Mouse (Mus musculus): Measurements from ENCODE around the gene Nphs1. TPM values are rescaled to one million over a fixed set of nuclear protein-coding genes. Genes with fewer than 3 reads are reported as not detected.
A peak's percentile ranks its signal among the peaks of the same experiment; 100 is the strongest.

The Nphs1 gene
- polyA plus RNA-seq, 1 experiment from 2014 or later = 0.06 TPM

DNA sequence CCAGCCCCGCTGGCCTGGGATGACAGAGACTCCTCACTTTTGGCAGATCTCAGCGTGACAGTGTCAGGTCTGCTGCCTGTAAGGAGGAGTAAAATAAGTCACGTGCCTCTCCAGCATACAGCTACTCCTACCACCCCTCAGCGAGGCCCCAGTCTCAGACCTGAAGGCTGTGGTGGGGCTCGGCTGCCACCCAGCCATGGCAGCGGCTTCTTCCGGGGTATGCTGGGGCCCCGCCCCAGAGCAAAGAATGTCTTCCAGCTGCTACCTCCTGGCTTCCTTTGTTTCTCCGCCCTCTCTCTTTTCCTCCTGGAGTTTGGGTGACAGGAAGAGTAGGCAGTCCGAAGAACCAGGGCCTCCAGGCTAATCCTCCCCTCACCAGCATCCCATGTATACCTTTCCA lies 67.8 kb downstream of the Nphs1 start:
- no peak overlapping the region for H3K27ac ChIP-seq (ENCODE audit: low read depth)
- H3K27me3 ChIP-seq (ENCODE audit: insufficient read depth, low read length) = no peaks in the 10 kb centered on the region
- no peak overlapping the region for H3K4me2 ChIP-seq (ENCODE audit: low read depth, low read length)
- no peak overlapping the region for H3K4me3 ChIP-seq (ENCODE audit: low read depth, low read length)
- no peak for ATAC-seq
- peaks cover 24% of the 10 kb centered on the region for H3K36me3 ChIP-seq (replicated peaks; ENCODE audit: insufficient read depth, low read length)
- H3K4me1 ChIP-seq (ENCODE audit: insufficient read depth) = no peaks in the 10 kb centered on the region
- no peak overlapping the region for H3K9ac ChIP-seq (replicated peaks)
- WGBS (ENCODE audit: insufficient replicate concordance) = 64% methylated on average over 10 of the region's 10 CpGs
- peak; percentile 14 for DNase-seq
- TF ChIP-seq EP300 (IDR thresholded peaks at IDR 0.05; ENCODE audit: low read depth) (no peak), CTCF (IDR thresholded peaks at IDR 0.05; ENCODE audit: low read depth) (no peak)
- H3K9me3 ChIP-seq (ENCODE audit: low read length) = no peaks in the 10 kb centered on the region

DNA sequence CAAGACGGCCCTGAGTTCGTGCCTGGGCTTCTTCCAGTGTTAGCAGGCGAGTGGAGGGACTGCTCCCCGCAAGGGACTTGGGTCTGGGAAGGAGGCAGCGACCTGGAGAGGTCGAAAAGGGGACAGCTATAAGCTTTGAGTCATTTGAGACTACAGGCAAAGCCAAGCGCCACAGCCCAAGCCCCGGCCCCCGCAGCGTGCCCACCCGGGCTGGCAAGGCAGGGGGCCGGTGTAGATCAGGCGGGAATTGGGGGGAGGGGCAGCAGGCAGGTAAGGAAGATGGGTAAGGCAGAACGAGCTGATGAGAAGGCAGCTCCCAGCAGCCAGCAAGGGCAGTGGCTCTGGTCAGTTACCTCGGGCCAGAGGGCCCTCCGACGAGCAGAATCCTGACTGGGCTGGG lies 68.3 kb downstream of the Nphs1 start:
- 67% methylated on average over 14 of the region's 17 CpGs for WGBS (ENCODE audit: insufficient replicate concordance)

DNA sequence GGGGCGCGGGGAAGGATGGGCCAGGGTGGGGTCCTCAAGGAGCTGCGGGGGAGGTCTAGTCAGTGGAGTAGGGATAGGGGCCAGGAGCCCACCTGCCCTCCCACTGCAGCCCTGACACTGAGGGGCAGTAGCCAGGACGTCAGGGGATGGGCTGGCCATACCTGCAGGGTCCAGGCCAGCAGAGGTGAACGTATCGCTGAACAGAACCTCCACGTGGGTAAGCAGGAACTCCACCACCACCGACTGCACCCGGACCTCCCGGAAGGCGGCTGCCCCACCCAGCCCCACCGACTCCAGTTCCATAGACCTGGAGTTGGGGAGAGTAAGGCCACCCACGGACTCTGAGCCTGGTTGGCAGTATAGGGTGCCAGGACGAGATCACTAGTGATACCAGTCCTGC lies 68.9 kb downstream of the Nphs1 start:
- H3K27me3 ChIP-seq (ENCODE audit: insufficient read depth, low read length) = no peaks in the 10 kb centered on the region
- H3K36me3 ChIP-seq (replicated peaks; ENCODE audit: insufficient read depth, low read length) = peaks cover 27% of the 10 kb centered on the region
- DNase-seq (no peak), ATAC-seq (no peak)
- WGBS (ENCODE audit: insufficient replicate concordance) = 93% methylated on average over 13 of the region's 14 CpGs
- no peak overlapping the region for H3K27ac ChIP-seq (ENCODE audit: low read depth)
- H3K9ac ChIP-seq (replicated peaks) = no peak overlapping the region
- H3K4me2 ChIP-seq (ENCODE audit: low read depth, low read length) = no peak overlapping the region
- H3K4me1 ChIP-seq (ENCODE audit: insufficient read depth) = no peaks in the 10 kb centered on the region
- no peak for TF ChIP-seq EP300 (IDR thresholded peaks at IDR 0.05; ENCODE audit: low read depth)
- no peak for TF ChIP-seq CTCF (IDR thresholded peaks at IDR 0.05; ENCODE audit: low read depth)
- no peak overlapping the region for H3K4me3 ChIP-seq (ENCODE audit: low read depth, low read length)
- H3K9me3 ChIP-seq (ENCODE audit: low read length) = no peaks in the 10 kb centered on the region

More for the DNA sequence above, 68.3 kb downstream of the Nphs1 start:
- Histone ChIP-seq H3K4me3 (ENCODE audit: low read depth, low read length) (no peak overlapping the region), H3K4me2 (ENCODE audit: low read depth, low read length) (no peak overlapping the region), H3K9ac (replicated peaks) (no peak overlapping the region), H3K36me3 (replicated peaks; ENCODE audit: insufficient read depth, low read length) (peaks cover 24% of the 10 kb centered on the region), H3K9me3 (ENCODE audit: low read length) (no peaks in the 10 kb centered on the region), H3K27ac (ENCODE audit: low read depth) (no peak overlapping the region), H3K4me1 (ENCODE audit: insufficient read depth) (no peaks in the 10 kb centered on the region), H3K27me3 (ENCODE audit: insufficient read depth, low read length) (no peaks in the 10 kb centered on the region)
- TF ChIP-seq EP300 (IDR thresholded peaks at IDR 0.05; ENCODE audit: low read depth) = no peak
- no peak for TF ChIP-seq CTCF (IDR thresholded peaks at IDR 0.05; ENCODE audit: low read depth)
- no peak for ATAC-seq
- peak; percentile 13 for DNase-seq

DNA sequence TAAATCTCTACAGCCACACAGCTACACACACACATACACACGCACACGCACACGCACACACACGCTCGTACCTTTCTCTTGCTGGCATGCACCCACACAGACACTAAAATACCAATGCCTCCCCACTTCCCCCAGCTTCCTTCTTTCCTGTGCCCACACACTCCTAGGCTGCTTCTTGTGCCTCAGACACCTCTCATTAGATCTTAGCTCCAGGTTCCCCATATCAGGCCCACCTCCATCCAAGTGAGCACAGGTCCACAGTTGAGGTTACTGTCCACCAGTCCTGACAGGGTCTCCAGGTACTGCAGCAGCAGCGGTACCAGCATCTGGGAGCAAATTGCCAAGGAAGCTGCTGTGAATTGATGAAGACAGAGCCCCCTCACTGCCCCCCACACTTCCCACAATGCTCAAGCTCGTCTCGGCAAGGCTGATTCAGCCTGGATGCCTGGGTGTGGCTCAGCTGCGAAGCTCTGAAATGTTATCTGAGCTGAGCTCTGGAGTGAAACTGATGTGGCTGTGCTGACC lies 73.2 kb downstream of the Nphs1 start:
- Histone ChIP-seq H3K4me3 (ENCODE audit: low read depth, low read length) (no peak overlapping the region), H3K9me3 (ENCODE audit: low read length) (no peaks in the 10 kb centered on the region), H3K4me2 (ENCODE audit: low read depth, low read length) (no peak overlapping the region), H3K27me3 (ENCODE audit: insufficient read depth, low read length) (no peaks in the 10 kb centered on the region), H3K9ac (replicated peaks) (no peak overlapping the region), H3K36me3 (replicated peaks; ENCODE audit: insufficient read depth, low read length) (peaks cover 27% of the 10 kb centered on the region), H3K4me1 (ENCODE audit: insufficient read depth) (peaks cover 14% of the 10 kb centered on the region), H3K27ac (ENCODE audit: low read depth) (no peak overlapping the region)
- DNase-seq = no peak
- no peak for ATAC-seq
- WGBS (ENCODE audit: insufficient replicate concordance) = 80% methylated on average over 9 of the region's 9 CpGs
- no peak for TF ChIP-seq CTCF (IDR thresholded peaks at IDR 0.05; ENCODE audit: low read depth)
- TF ChIP-seq EP300 (IDR thresholded peaks at IDR 0.05; ENCODE audit: low read depth) = no peak

DNA sequence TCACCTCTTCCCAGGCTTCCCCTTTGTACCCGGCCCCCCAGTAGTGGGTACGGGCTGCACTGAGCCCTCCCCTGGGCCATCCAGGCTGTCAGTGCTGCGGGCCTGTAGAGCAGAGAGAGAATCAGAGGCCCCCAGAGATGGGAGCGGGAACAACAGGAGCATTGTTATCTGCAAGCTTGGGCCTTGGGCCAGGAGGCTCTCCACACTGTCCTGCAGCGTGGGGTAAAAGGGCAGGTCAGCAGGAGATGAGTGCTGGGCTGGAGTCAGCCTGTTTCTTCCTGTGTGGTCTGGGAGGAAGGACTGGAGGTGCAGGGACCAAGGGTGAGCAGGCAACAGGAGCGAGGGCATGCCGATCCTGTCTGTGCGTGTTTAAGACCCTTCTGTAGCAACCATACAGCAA lies 74.8 kb downstream of the Nphs1 start:
- peak; percentile 23 for DNase-seq
- 74% methylated on average over 8 of the region's 8 CpGs for WGBS (ENCODE audit: insufficient replicate concordance)
- H3K4me3 ChIP-seq (ENCODE audit: low read depth, low read length) = no peak overlapping the region
- no peak overlapping the region for H3K4me2 ChIP-seq (ENCODE audit: low read depth, low read length)
- no peaks in the 10 kb centered on the region for H3K27me3 ChIP-seq (ENCODE audit: insufficient read depth, low read length)
- H3K27ac ChIP-seq (ENCODE audit: low read depth) = no peak overlapping the region
- peaks cover 14% of the 10 kb centered on the region for H3K4me1 ChIP-seq (ENCODE audit: insufficient read depth)
- H3K36me3 ChIP-seq (replicated peaks; ENCODE audit: insufficient read depth, low read length) = peaks cover 26% of the 10 kb centered on the region
- no peak for TF ChIP-seq EP300 (IDR thresholded peaks at IDR 0.05; ENCODE audit: low read depth)
- TF ChIP-seq CTCF (IDR thresholded peaks at IDR 0.05; ENCODE audit: low read depth) = no peak
- no peaks in the 10 kb centered on the region for H3K9me3 ChIP-seq (ENCODE audit: low read length)
- ATAC-seq = no peak
- no peak overlapping the region for H3K9ac ChIP-seq (replicated peaks)

DNA sequence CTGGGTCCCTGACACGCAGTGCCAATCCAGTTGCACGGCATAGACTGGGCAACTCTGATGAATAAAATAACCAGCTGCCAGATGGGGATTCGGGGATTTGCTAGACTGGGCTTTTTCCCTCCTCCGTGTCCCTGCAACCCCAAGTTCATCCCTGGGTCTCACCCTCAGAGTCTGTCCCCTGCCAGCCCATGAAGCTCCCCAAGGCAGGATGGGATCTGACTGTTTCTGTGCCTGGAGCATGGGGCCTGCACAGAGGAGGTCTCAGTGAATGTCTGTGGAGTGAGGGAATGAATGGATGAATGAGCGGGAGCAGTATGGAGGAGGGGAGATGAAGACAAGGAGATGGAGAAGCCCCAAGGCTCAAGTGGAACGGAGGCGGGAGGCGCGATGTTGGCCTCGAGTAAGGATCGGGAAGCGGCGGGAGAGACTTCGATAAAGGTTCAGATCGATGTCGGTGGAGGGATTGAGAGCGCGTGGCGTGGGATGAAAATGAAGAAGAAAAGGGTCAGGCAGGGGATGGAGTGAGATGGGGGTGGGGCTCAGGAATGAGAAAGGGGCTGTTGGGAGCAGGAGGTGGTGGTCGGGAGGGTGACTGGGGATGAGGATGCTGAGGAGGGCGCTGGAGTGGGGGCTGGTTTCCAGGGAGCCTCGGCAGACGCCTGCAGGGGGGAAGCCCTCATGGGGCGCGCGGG lies 76.0 kb downstream of the Nphs1 start:
- Histone ChIP-seq H3K4me1 (ENCODE audit: insufficient read depth) (peaks cover 14% of the 10 kb centered on the region), H3K9ac (replicated peaks) (peak overlapping the region; percentile 76), H3K4me3 (ENCODE audit: low read depth, low read length) (peak overlapping the region; percentile 73), H3K9me3 (ENCODE audit: low read length) (no peaks in the 10 kb centered on the region), H3K27me3 (ENCODE audit: insufficient read depth, low read length) (no peaks in the 10 kb centered on the region), H3K4me2 (ENCODE audit: low read depth, low read length) (peak overlapping the region; percentile 100), H3K36me3 (replicated peaks; ENCODE audit: insufficient read depth, low read length) (peaks cover 16% of the 10 kb centered on the region), H3K27ac (ENCODE audit: low read depth) (peak overlapping the region; percentile 57; the same call in 1 of the 2 replicates)
- peak; percentile 14 for DNase-seq
- WGBS (ENCODE audit: insufficient replicate concordance) = 16% methylated on average over 25 of the region's 26 CpGs
- no peak for ATAC-seq
- TF ChIP-seq EP300 (IDR thresholded peaks at IDR 0.05; ENCODE audit: low read depth) = no peak
- TF ChIP-seq CTCF (IDR thresholded peaks at IDR 0.05; ENCODE audit: low read depth) = no peak

Measured in liver, postnatal 0 days (tissue).